Mouse (Mus musculus): ENCODE results near the gene Nop53. TPM values are rescaled to one million over a fixed set of nuclear protein-coding genes. Genes with fewer than 3 reads are reported as not detected.
A peak's percentile ranks its signal among the peaks of the same experiment; 100 is the strongest.

Gene Nop53
- total RNA-seq, 1 experiment from 2014 or later = 196 TPM

GRCm38 (mm10) chr7:15960691-15961090 is 14.8 kb upstream of the Nop53 start:
- no peak for DNase-seq

- DNase-seq = no peak
Measured at GRCm38 (mm10) chr7:15956143-15956542, 10.3 kb upstream of the Nop53 start.

GRCm38 (mm10) chr7:15955509-15955908 is 9.6 kb upstream of the Nop53 start:
- DNase-seq = no peak

- DNase-seq = peak; percentile 72
Measured at GRCm38 (mm10) chr7:15954978-15955443, 9.1 kb upstream of the Nop53 start.

GRCm38 (mm10) chr7:15954436-15954835 is 8.6 kb upstream of the Nop53 start:
- DNase-seq = no peak

DNA sequence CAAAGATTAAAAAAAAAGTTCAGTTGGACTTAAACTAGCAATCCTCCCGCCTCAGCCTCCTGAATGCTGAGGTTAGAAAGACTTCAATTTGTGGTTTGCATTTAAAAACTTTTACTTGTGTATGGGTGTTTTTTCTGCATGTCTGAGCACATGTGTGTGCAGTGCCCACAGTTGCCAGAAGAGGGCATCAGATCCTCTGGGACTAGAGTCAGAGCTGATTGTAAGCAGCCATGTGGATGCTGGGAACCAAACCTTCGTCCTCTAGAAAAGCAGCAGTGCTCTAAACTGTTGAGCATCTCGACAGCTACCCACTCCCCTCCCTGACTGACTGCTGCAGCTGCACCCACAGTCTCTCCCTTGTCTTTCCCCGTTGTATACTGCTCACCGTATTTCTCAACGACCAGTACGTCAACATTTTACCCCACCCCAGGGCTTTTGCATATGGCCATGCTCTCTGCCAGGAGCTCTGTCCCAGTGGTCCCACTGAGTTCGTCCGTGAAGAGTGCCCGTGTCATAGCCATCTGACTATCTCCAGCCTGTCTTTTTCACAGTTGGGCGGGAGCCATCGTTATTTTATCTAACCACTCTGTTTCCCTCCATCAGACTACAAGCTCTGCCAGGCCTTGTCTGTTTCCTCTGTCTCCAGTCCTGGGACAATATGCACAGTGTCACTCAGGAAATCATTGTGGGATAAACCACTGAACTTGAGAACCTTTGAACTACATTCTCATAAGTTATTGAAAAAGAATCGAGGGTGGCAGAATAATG is 7.6 kb upstream of the Nop53 start:
- no peak for DNase-seq

- no peak for DNase-seq
Measured at GRCm38 (mm10) chr7:15952416-15952815, 6.5 kb upstream of the Nop53 start.

GRCm38 (mm10) chr7:15950008-15950407 is 4.1 kb upstream of the Nop53 start:
- no peak for DNase-seq

DNA sequence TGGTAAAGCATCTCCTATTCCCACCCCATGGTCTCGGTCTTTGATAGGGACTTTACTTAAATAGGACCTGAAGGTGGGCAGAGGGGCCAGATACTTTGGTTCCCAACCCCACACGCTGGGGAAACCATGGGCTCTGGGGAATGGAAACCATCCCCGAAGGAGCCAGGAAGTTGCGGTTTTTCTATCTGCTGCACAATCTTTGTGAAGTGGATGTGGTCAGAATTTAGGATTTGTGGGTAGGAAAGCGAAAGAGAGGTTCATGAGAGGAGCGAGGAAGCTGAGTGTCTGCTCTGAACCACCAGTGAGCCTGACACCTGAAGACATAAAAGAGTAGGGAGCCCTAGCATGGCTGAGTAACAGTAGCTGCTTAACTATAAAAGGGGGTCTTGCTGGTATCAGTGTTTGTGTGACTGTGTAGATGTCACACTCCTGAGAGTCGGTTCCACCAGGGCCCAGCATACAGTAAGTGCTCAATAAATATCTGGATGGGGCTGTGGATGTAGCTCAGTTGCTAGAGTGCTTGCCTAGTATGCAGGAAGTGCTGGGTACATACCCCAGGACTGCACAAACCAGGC is 3.4 kb upstream of the Nop53 start:
- DNase-seq = no peak

GRCm38 (mm10) chr7:15948381-15948941 is 2.6 kb upstream of the Nop53 start:
- peak; percentile 92 for DNase-seq

GRCm38 (mm10) chr7:15947653-15948260 is 1.9 kb upstream of the Nop53 start:
- DNase-seq = no peak

- no peak for DNase-seq
Measured at GRCm38 (mm10) chr7:15945211-15945610, 663 bp downstream of the Nop53 start.

- no peak for DNase-seq
Measured at GRCm38 (mm10) chr7:15944311-15944710, 1.6 kb downstream of the Nop53 start.

DNA sequence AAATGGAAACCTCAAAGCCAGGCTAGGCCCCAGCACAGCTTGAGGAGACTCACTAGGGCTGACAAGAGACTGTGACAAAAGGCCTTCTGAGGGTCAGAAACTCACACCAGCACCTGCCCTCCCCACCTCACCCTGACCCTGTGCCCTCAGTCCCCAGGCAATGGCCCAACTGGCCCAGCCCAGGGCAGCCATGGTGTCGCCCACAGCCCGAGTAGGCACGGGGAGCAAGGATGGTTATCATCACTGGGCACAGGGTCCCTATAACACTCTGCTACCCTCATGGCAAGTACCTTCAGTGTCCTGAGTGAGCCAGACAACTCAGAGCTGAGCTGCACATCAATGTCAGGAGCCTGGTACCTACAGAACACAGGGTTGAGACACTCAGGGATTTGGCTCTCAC is 7.3 kb downstream of the Nop53 start:
- no peak for DNase-seq

GRCm38 (mm10) chr7:15937491-15937890 is 8.4 kb downstream of the Nop53 start:
- DNase-seq = no peak

- DNase-seq = peak; percentile 29
Measured at GRCm38 (mm10) chr7:15933437-15934359, 12.2 kb downstream of the Nop53 start.

GRCm38 (mm10) chr7:15931635-15932034 is 14.2 kb downstream of the Nop53 start:
- DNase-seq = no peak

DNA sequence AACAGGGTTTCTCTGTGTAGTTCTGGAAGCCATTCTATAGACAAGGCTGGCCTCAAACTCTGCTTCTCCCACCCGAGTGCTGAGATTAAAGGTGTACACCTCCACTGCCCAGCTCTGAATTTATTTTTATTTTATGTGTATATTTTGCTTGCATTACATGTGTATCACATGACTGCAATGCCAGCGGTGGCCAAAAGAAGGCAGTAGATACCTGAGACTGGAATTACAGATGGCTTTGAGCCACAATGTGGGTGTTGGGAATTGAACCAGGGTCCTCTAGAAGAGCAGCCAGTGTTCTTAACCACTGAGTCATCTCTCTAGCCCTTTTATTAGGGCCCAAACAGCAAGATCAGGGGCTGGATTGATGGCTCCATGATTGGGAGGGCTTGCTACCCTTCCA is 15.3 kb downstream of the Nop53 start:
- DNase-seq = no peak

- DNase-seq = peak; percentile 86
Measured at GRCm38 (mm10) chr7:15929910-15930309, 16.0 kb downstream of the Nop53 start.

GRCm38 (mm10) chr7:15922220-15922773 is 23.6 kb downstream of the Nop53 start, which contains the start of gene Selenow:
Gene Selenow (minus strand): TSS chr7:15922402.
- DNase-seq = peak; percentile 93

DNA sequence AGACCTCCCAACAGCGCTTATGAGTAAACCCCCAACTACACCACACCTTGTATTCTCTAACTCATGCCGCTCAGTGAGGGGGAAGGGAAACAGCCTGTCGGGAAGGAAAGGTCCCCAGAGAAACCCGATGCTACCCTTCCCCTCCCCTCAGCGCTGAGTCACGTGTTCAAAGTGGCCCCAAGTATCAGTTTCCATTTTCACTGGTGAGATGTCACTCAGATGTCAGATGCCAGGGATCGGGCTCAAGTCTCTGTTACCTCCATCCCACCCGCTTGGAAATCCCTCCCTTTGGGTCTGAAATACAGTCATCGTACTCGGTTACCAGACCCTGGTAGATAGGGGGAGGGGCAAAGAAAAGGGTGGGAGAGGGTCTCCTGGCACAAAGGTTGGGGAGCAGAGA is 24.1 kb downstream of the Nop53 start:
- peak; percentile 44 for DNase-seq
